Mouse (Mus musculus): ENCODE results near the gene Cadm1. TPM values are rescaled to one million over a fixed set of nuclear protein-coding genes. Genes with fewer than 3 reads are reported as not detected.

Gene Cadm1
- polyA plus RNA-seq, 1 experiment = 9.3 TPM

- Histone ChIP-seq H3K4me2 (ENCODE audit: low read depth) (peak overlapping the region; percentile 73), H3K36me3 (ENCODE audit: control insufficient read depth, insufficient read depth) (no peaks in the 10 kb centered on the region), H3K27me3 (ENCODE audit: control insufficient read depth, insufficient read depth, insufficient read length) (no peaks in the 10 kb centered on the region), H3K79me2 (ENCODE audit: control insufficient read depth, insufficient read depth) (peaks cover 4% of the 10 kb centered on the region), H3K4me3 (peak overlapping the region; percentile 9), H3ac (ENCODE audit: control insufficient read depth, insufficient read length) (no peak overlapping the region)
- TF ChIP-seq MYOD1 (IDR thresholded peaks at IDR 0.05; ENCODE audit: control insufficient read depth in 1 of 3, insufficient read length in 2 of 3, low read depth in 2 of 3) = no peak
- no peak for TF ChIP-seq E2F4 (IDR thresholded peaks at IDR 0.05; ENCODE audit: insufficient read depth)
- TF ChIP-seq TCF3 (IDR thresholded peaks at IDR 0.05; ENCODE audit: insufficient read length, low read depth) = no peak
- TF ChIP-seq MYOG (IDR thresholded peaks at IDR 0.05; ENCODE audit: control insufficient read depth in 1 of 3, insufficient read depth in 1 of 3, insufficient read length in 2 of 3, low read depth in 2 of 3) = no peak
- TF ChIP-seq TCF12 (IDR thresholded peaks at IDR 0.05; ENCODE audit: insufficient read depth, poor library complexity, severe bottlenecking) = no peak
- no peak for TF ChIP-seq SRF (IDR thresholded peaks at IDR 0.05; ENCODE audit: control insufficient read depth, insufficient read length, low read depth)
- TF ChIP-seq POLR2A (IDR thresholded peaks at IDR 0.05; ENCODE audit: insufficient read length, low read depth) = no peak
- TF ChIP-seq REST (IDR thresholded peaks at IDR 0.05; ENCODE audit: insufficient read depth, insufficient read length) = no peak
- no peak for TF ChIP-seq CEBPB (IDR thresholded peaks at IDR 0.05; ENCODE audit: insufficient read depth, poor library complexity, severe bottlenecking)
- no peak for TF ChIP-seq POLR2AphosphoS2 (IDR thresholded peaks at IDR 0.05; ENCODE audit: insufficient read length, low read depth)
- TF ChIP-seq MAX (IDR thresholded peaks at IDR 0.05; ENCODE audit: low read depth) = no peak
Measured at GRCm38 (mm10) chr9:47545245-47545644, 15.3 kb downstream of the Cadm1 start.

DNA sequence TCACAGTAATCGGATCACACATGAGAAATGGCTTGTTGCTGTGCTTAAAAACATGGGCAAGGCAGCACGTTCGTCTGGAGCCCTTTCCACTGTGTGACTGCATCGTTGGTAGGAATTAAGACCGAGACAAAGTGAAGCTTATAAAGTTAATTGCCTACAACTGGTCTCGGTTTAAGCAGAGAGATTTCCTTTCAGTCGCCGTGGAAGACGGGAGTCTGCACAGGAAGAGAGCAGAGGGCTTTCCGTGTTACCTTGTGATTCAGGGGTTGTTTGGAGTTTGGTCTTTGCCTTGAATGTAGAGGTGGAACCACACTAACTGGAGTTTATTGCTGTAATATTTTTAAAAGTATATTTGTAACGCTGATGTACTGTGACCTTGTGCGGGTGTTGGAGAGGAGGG lies 15.7 kb downstream of the Cadm1 start:
- peaks cover 4% of the 10 kb centered on the region for H3K79me2 ChIP-seq (ENCODE audit: control insufficient read depth, insufficient read depth)
- no peaks in the 10 kb centered on the region for H3K36me3 ChIP-seq (ENCODE audit: control insufficient read depth, insufficient read depth)
- peak overlapping the region; percentile 73 for H3K4me2 ChIP-seq (ENCODE audit: low read depth)
- H3ac ChIP-seq (ENCODE audit: control insufficient read depth, insufficient read length) = no peak overlapping the region
- H3K4me3 ChIP-seq = peak overlapping the region; percentile 9
- no peaks in the 10 kb centered on the region for H3K27me3 ChIP-seq (ENCODE audit: control insufficient read depth, insufficient read depth, insufficient read length)
- TF ChIP-seq CEBPB (IDR thresholded peaks at IDR 0.05; ENCODE audit: insufficient read depth, poor library complexity, severe bottlenecking) (no peak), POLR2A (IDR thresholded peaks at IDR 0.05; ENCODE audit: insufficient read length, low read depth) (no peak), MYOD1 (IDR thresholded peaks at IDR 0.05; ENCODE audit: control insufficient read depth in 1 of 3, insufficient read length in 2 of 3, low read depth in 2 of 3) (no peak), POLR2AphosphoS2 (IDR thresholded peaks at IDR 0.05; ENCODE audit: insufficient read length, low read depth) (no peak)

GRCm38 (mm10) chr9:47548402-47548801 lies 18.4 kb downstream of the Cadm1 start:
- no peak overlapping the region for H3K4me3 ChIP-seq
- no peaks in the 10 kb centered on the region for H3K36me3 ChIP-seq (ENCODE audit: control insufficient read depth, insufficient read depth)
- H3K27me3 ChIP-seq (ENCODE audit: control insufficient read depth, insufficient read depth, insufficient read length) = no peaks in the 10 kb centered on the region
- TF ChIP-seq SRF (IDR thresholded peaks at IDR 0.05; ENCODE audit: control insufficient read depth, insufficient read length, low read depth) (no peak), USF1 (IDR thresholded peaks at IDR 0.05; ENCODE audit: low read depth) (no peak), MYOD1 (IDR thresholded peaks at IDR 0.05; ENCODE audit: control insufficient read depth in 1 of 3, insufficient read length in 2 of 3, low read depth in 2 of 3) (no peak), POLR2A (IDR thresholded peaks at IDR 0.05; ENCODE audit: insufficient read length, low read depth) (no peak), CEBPB (IDR thresholded peaks at IDR 0.05; ENCODE audit: insufficient read depth, poor library complexity, severe bottlenecking) (no peak)
- H3K79me2 ChIP-seq (ENCODE audit: control insufficient read depth, insufficient read depth) = peaks cover 4% of the 10 kb centered on the region
- H3ac ChIP-seq (ENCODE audit: control insufficient read depth, insufficient read length) = no peak overlapping the region
- no peak overlapping the region for H3K4me2 ChIP-seq (ENCODE audit: low read depth)

- no peak overlapping the region for H3K4me2 ChIP-seq (ENCODE audit: low read depth)
- no peak overlapping the region for H3K4me3 ChIP-seq
- H3K79me2 ChIP-seq (ENCODE audit: control insufficient read depth, insufficient read depth) = peaks cover 4% of the 10 kb centered on the region
- no peaks in the 10 kb centered on the region for H3K27me3 ChIP-seq (ENCODE audit: control insufficient read depth, insufficient read depth, insufficient read length)
- H3K36me3 ChIP-seq (ENCODE audit: control insufficient read depth, insufficient read depth) = no peaks in the 10 kb centered on the region
- H3ac ChIP-seq (ENCODE audit: control insufficient read depth, insufficient read length) = no peak overlapping the region
- no peak for TF ChIP-seq POLR2A (IDR thresholded peaks at IDR 0.05; ENCODE audit: insufficient read length, low read depth)
- no peak for TF ChIP-seq E2F4 (IDR thresholded peaks at IDR 0.05; ENCODE audit: insufficient read depth)
- TF ChIP-seq MYOG (IDR thresholded peaks at IDR 0.05; ENCODE audit: control insufficient read depth in 1 of 3, insufficient read depth in 1 of 3, insufficient read length in 2 of 3, low read depth in 2 of 3) = no peak
- TF ChIP-seq MYOD1 (IDR thresholded peaks at IDR 0.05; ENCODE audit: control insufficient read depth in 1 of 3, insufficient read length in 2 of 3, low read depth in 2 of 3) = no peak
- TF ChIP-seq TCF12 (IDR thresholded peaks at IDR 0.05; ENCODE audit: insufficient read depth, poor library complexity, severe bottlenecking) = no peak
- TF ChIP-seq SRF (IDR thresholded peaks at IDR 0.05; ENCODE audit: control insufficient read depth, insufficient read length, low read depth) = no peak
- no peak for TF ChIP-seq TCF3 (IDR thresholded peaks at IDR 0.05; ENCODE audit: insufficient read length, low read depth)
- no peak for TF ChIP-seq CEBPB (IDR thresholded peaks at IDR 0.05; ENCODE audit: insufficient read depth, poor library complexity, severe bottlenecking)
- no peak for TF ChIP-seq MAX (IDR thresholded peaks at IDR 0.05; ENCODE audit: low read depth)
- TF ChIP-seq REST (IDR thresholded peaks at IDR 0.05; ENCODE audit: insufficient read depth, insufficient read length) = no peak
- no peak for TF ChIP-seq USF1 (IDR thresholded peaks at IDR 0.05; ENCODE audit: low read depth)
- no peak for TF ChIP-seq POLR2AphosphoS2 (IDR thresholded peaks at IDR 0.05; ENCODE audit: insufficient read length, low read depth)
Measured at GRCm38 (mm10) chr9:47548916-47549315, 18.9 kb downstream of the Cadm1 start.

- no peak for TF ChIP-seq POLR2AphosphoS2 (IDR thresholded peaks at IDR 0.05; ENCODE audit: insufficient read length, low read depth)
- TF ChIP-seq CEBPB (IDR thresholded peaks at IDR 0.05; ENCODE audit: insufficient read depth, poor library complexity, severe bottlenecking) = no peak
- TF ChIP-seq REST (IDR thresholded peaks at IDR 0.05; ENCODE audit: insufficient read depth, insufficient read length) = no peak
- no peak for TF ChIP-seq POLR2A (IDR thresholded peaks at IDR 0.05; ENCODE audit: insufficient read length, low read depth)
- no peak for TF ChIP-seq MYOG (IDR thresholded peaks at IDR 0.05; ENCODE audit: control insufficient read depth in 1 of 3, insufficient read depth in 1 of 3, insufficient read length in 2 of 3, low read depth in 2 of 3)
- no peak for TF ChIP-seq TCF3 (IDR thresholded peaks at IDR 0.05; ENCODE audit: insufficient read length, low read depth)
- TF ChIP-seq TCF12 (IDR thresholded peaks at IDR 0.05; ENCODE audit: insufficient read depth, poor library complexity, severe bottlenecking) = no peak
- TF ChIP-seq E2F4 (IDR thresholded peaks at IDR 0.05; ENCODE audit: insufficient read depth) = no peak
- TF ChIP-seq SRF (IDR thresholded peaks at IDR 0.05; ENCODE audit: control insufficient read depth, insufficient read length, low read depth) = no peak
- no peak for TF ChIP-seq MYOD1 (IDR thresholded peaks at IDR 0.05; ENCODE audit: control insufficient read depth in 1 of 3, insufficient read length in 2 of 3, low read depth in 2 of 3)
- no peak for TF ChIP-seq MAX (IDR thresholded peaks at IDR 0.05; ENCODE audit: low read depth)
- no peak for TF ChIP-seq USF1 (IDR thresholded peaks at IDR 0.05; ENCODE audit: low read depth)
- Histone ChIP-seq H3K4me3 (no peak overlapping the region), H3K27me3 (ENCODE audit: control insufficient read depth, insufficient read depth, insufficient read length) (no peaks in the 10 kb centered on the region), H3ac (ENCODE audit: control insufficient read depth, insufficient read length) (no peak overlapping the region), H3K36me3 (ENCODE audit: control insufficient read depth, insufficient read depth) (no peaks in the 10 kb centered on the region), H3K79me2 (ENCODE audit: control insufficient read depth, insufficient read depth) (peaks cover 8% of the 10 kb centered on the region), H3K4me2 (ENCODE audit: low read depth) (no peak overlapping the region)
Measured at GRCm38 (mm10) chr9:47552960-47553575, 23.1 kb downstream of the Cadm1 start.
